Mouse (Mus musculus) midbrain, postnatal 0 days (tissue): ENCODE measurements at regions not wholly inside any gene's neighbourhood (a gene's known extent, or its start where the extent isn't known, plus 50 kb on each side); places are given as distances from the start of the nearest gene placed in this dataset.

Source experiments
- ATAC-seq: fragments of 200-750 bp; cut with Nextera tagmentation; 2 replicates; pipeline ENCODE4 v1.8.0; 2017; ENCODE audit warnings: moderate number of reproducible peaks, mild to moderate bottlenecking, moderate TSS enrichment, moderate library complexity; ENCODE audit not compliant: low FRiP score
- DNase-seq: peaks from one replicate; pipeline ENCODE4 v3.0.0-alpha.2; 2015; ENCODE audit warnings: low spot score
- H3K27ac ChIP-seq: fragments of 300-500 bp; sonication (generic); 2 replicates; pipeline ENCODE4 v1.5.1; 2014; ENCODE audit warnings: low read depth, mild to moderate bottlenecking, low read length, mixed read lengths
- H3K27me3 ChIP-seq: fragments of 300-500 bp; sonication (generic); 2 replicates; pipeline ENCODE4 v1.6.1; 2014; ENCODE audit warnings: low read length, control low read depth, mixed read lengths; ENCODE audit not compliant: insufficient read depth
- H3K36me3 ChIP-seq: fragments of 300-500 bp; sonication (generic); 2 replicates; pipeline ENCODE4 v1.6.1; 2014; ENCODE audit warnings: low read length, control low read depth, mixed read lengths; ENCODE audit not compliant: insufficient read depth
- H3K4me1 ChIP-seq: fragments of 300-500 bp; sonication (generic); 2 replicates; pipeline ENCODE4 v1.6.1; 2014; ENCODE audit warnings: mild to moderate bottlenecking, control low read depth, antibody characterized with exemption, low read length, mixed read lengths; ENCODE audit not compliant: insufficient read depth
- H3K4me2 ChIP-seq: fragments of 300-500 bp; sonication (generic); 2 replicates; pipeline ENCODE4 v1.6.1; 2014; ENCODE audit warnings: low read depth, mild to moderate bottlenecking, low read length, mixed read lengths; ENCODE audit not compliant: poor library complexity, severe bottlenecking
- H3K4me3 ChIP-seq: fragments of 300-500 bp; sonication (generic); 2 replicates; pipeline ENCODE4 v1.5.1; 2014; ENCODE audit warnings: low read depth, mild to moderate bottlenecking, low read length, moderate library complexity
- H3K9ac ChIP-seq: fragments of 300-500 bp; sonication (generic); replicated peaks from 2 replicates; pipeline ENCODE4 v1.6.1; 2014; ENCODE audit warnings: mild to moderate bottlenecking, low read length, moderate library complexity, mixed read lengths; ENCODE audit not compliant: poor library complexity, severe bottlenecking
- H3K9me3 ChIP-seq: fragments of 300-500 bp; sonication (generic); 2 replicates; pipeline ENCODE4 v1.6.1; 2016; ENCODE audit warnings: low read length, control low read depth
- CTCF ChIP-seq: IDR thresholded peaks from 2 replicates; pipeline ENCODE4 v1.5.1; 2016; ENCODE audit warnings: antibody characterized with exemption, mild to moderate bottlenecking
- WGBS: fragments of 180-500 bp; shearing (Covaris S2); extraction: QIAGEN DNeasy Blood & Tissue Kit; methylation state at CpG from one replicate; pipeline ENCODE4 v1.1.7; 2014; 5-methylcytosine and 5-hydroxymethylcytosine counted together

DNA sequence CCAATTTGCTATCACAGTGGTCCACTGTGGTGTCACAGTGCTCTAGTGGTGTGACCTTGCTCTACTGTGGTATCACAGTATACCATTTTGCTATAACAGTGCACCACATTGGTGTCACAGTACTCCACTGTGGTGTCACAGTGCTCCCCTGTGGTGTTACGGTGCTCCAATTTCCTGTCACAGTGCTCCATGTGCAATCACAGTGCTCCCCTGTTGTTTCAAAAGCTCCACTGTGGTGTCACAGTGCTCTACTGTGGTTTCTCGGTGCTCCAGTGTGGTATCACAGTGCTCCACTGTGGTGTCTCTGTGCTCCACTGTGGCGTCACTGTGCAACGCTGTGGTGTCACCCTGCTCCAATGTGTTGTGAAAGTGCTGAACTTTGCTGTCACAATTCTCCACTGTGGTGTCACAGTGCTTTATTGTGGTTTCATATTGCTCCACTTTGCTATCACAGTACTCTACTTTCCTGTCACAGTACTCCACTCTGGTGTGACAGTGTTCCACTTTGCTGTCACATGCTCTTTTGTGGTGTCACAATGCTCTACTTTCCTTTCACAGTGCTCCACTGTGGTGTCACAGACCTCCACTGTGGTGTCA is 76.8 kb upstream of the Trpm1 start:
- no peak overlapping the region for H3K4me3 ChIP-seq
- H3K36me3 ChIP-seq = no peaks in the 10 kb centered on the region
- no peak for TF ChIP-seq CTCF
- no peak overlapping the region for H3K27ac ChIP-seq
- H3K4me2 ChIP-seq = no peak overlapping the region
- H3K9ac ChIP-seq = no peak overlapping the region
- no peaks in the 10 kb centered on the region for H3K4me1 ChIP-seq
- peaks cover 4% of the 10 kb centered on the region; the same call in 1 of the 2 replicates for H3K9me3 ChIP-seq
- 80% methylated on average over 4 of the region's 4 CpGs for WGBS
- no peaks in the 10 kb centered on the region for H3K27me3 ChIP-seq
- no peak for DNase-seq
- no peak for ATAC-seq

DNA sequence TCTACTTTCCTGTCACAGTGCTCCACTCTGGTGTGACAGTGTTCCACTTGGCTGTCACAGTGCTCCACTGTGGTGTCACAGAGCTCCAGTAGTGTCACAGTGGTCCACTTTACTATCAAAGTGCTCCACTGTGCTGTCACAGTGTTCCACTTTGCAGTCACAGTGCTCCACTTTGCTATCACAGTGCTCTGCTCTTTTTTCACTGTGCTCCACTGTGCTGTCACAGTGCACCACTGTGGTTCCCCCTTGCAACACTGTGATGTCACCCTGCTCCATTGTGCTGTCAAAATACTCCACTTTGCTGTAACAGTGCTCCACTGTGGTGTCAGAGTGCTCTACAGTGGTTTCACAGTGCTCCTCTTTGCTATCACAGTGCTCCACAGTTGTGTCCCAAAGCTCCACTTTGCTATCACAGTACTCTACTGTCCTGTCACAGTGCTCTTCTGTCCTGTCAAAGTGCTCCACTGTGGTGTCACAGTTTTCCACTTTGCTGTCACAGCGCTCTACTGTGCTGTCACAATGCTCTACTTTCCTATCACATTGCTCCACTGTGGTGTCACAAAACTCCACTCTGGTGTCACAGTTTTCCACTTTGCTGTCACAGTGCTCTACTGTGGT is 77.8 kb upstream of the Trpm1 start:
- H3K4me3 ChIP-seq = no peak overlapping the region
- DNase-seq = no peak
- peaks cover 4% of the 10 kb centered on the region; the same call in 1 of the 2 replicates for H3K9me3 ChIP-seq
- H3K9ac ChIP-seq = no peak overlapping the region
- no peaks in the 10 kb centered on the region for H3K27me3 ChIP-seq
- no peak for TF ChIP-seq CTCF
- no peaks in the 10 kb centered on the region for H3K36me3 ChIP-seq
- ATAC-seq = no peak
- no peak overlapping the region for H3K4me2 ChIP-seq
- 100% methylated on average over 1 of the region's 1 CpGs for WGBS
- H3K27ac ChIP-seq = no peak overlapping the region
- no peaks in the 10 kb centered on the region for H3K4me1 ChIP-seq

DNA sequence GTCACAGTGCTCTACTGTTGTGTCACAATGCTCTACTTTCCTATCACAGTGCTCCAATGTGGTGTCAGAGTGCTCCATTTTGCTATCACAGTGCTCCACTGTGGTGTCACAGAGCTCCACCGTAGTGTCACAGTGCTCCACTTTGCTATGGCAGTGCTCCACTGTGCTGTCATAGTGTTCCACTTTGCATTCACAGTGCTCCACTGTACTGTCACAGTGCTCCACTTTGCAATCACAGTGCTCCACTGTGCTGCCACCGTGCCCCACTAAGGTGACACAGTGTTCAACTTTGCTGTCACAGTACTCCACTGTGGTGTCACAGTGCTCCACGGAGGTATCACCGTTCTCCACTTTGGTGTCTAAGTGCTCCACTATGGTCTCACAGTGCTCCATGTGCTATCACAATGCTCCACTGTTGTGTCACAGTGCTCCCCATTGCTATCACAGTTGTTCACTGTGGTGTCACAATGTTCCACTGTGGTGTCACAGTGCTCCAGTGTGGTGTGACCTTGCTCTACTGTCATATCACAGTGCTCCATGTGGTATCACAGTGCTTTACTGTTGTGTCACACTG is 78.9 kb upstream of the Trpm1 start:
- no peak for ATAC-seq
- no peak for TF ChIP-seq CTCF
- 95% methylated on average over 4 of the region's 4 CpGs for WGBS

DNA sequence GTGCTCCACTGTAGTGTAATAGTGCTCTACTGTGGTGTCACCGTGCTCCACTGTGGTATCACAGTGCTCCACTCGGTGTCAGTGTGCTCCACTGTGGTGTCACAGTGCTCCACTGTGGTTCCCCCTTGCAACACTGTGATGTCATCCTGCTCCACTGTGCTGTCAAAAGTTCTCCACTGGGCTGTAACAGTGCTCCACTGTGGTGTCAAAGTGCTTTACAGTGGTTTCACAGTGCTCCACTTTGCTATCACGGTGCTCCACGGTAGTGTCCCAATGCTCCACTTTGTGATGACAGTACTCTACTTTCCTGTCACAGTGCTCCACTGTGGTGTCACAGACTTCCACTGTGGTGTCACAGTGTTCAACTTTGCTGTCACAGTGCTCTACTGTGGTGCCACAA is 79.4 kb upstream of the Trpm1 start:
- Histone ChIP-seq H3K27me3 (no peaks in the 10 kb centered on the region), H3K4me3 (no peak overlapping the region), H3K27ac (no peak overlapping the region), H3K36me3 (no peaks in the 10 kb centered on the region), H3K4me2 (no peak overlapping the region), H3K4me1 (no peaks in the 10 kb centered on the region), H3K9ac (no peak overlapping the region), H3K9me3 (peaks cover 4% of the 10 kb centered on the region; the same call in 1 of the 2 replicates)
- no peak for DNase-seq
- ATAC-seq = no peak
- no peak for TF ChIP-seq CTCF
- 92% methylated on average over 4 of the region's 4 CpGs for WGBS

More for the DNA sequence above, 78.9 kb upstream of the Trpm1 start:
- Histone ChIP-seq H3K27me3 (no peaks in the 10 kb centered on the region), H3K9ac (no peak overlapping the region), H3K4me3 (no peak overlapping the region), H3K4me1 (no peaks in the 10 kb centered on the region), H3K36me3 (no peaks in the 10 kb centered on the region), H3K27ac (no peak overlapping the region), H3K9me3 (peaks cover 4% of the 10 kb centered on the region; the same call in 1 of the 2 replicates), H3K4me2 (no peak overlapping the region)
- DNase-seq = no peak

DNA sequence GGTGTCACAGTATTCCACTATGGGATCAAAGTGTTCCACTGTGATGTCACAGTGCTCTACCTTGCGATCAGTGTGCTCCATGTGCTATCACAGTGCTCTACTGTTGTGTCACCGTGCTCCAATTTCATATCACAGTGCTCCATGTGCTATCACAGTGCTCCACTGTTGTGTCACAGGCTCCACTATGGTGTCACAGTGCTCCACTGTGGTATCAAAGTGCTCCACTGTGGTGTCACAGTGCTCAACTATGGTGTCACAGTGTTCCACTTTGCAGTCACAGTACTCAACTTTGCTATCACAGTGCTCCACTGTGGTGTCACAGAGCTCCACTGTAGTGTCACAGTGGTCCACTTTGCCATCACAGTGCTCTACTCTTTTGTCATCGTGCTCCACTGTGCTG is 79.9 kb upstream of the Trpm1 start:
- WGBS = 96% methylated on average over 3 of the region's 3 CpGs
- DNase-seq (no peak), ATAC-seq (no peak)
- no peaks in the 10 kb centered on the region for H3K4me1 ChIP-seq
- no peak overlapping the region for H3K9ac ChIP-seq
- no peak overlapping the region for H3K4me3 ChIP-seq
- no peak overlapping the region for H3K27ac ChIP-seq
- no peak overlapping the region for H3K4me2 ChIP-seq
- peaks cover 4% of the 10 kb centered on the region; the same call in 1 of the 2 replicates for H3K9me3 ChIP-seq
- H3K36me3 ChIP-seq = no peaks in the 10 kb centered on the region
- H3K27me3 ChIP-seq = no peaks in the 10 kb centered on the region
- no peak for TF ChIP-seq CTCF

DNA sequence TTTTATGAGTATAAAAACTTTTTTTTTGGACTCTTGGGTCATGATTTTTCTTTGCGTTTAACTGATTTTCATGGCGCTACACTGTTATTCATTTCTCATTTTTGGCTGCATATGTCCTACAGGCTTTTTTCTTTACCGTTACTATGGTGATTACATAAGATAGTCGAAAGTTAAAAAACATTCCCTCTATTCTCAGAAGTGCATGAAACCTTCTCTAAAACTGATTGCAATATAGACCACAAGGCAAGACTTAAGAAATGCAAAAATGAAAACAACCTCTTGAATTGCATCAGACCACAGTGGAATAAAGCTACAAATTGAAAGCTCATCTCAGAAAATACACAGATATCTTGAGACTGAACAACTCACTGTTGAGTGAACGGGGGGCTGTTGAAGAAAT is 82.7 kb upstream of the Trpm1 start:
- DNase-seq = no peak
- Histone ChIP-seq H3K4me3 (no peak overlapping the region), H3K9ac (no peak overlapping the region), H3K27ac (no peak overlapping the region), H3K4me2 (no peak overlapping the region), H3K36me3 (no peaks in the 10 kb centered on the region), H3K27me3 (no peaks in the 10 kb centered on the region), H3K4me1 (no peaks in the 10 kb centered on the region), H3K9me3 (peaks cover 4% of the 10 kb centered on the region; the same call in 1 of the 2 replicates)
- 79% methylated on average over 5 of the region's 5 CpGs for WGBS
- ATAC-seq = no peak
- no peak for TF ChIP-seq CTCF
